Mouse (Mus musculus) intestine, embryonic 15.5 days (tissue): ENCODE data around the gene Stim1. TPM values are rescaled to one million over a fixed set of nuclear protein-coding genes. Genes with fewer than 3 reads are reported as not detected.
"Not testable (repeated sequence)": the region's sequence is repeated elsewhere in the genome, so short reads cannot be mapped to it uniquely, and the experiment has no call there.

ENCODE experiments used
- ATAC-seq: fragments of 200-750 bp; cut with Nextera tagmentation; 2 replicates; pipeline ENCODE4 v1.8.0; 2017; ENCODE audit warnings: moderate TSS enrichment, moderate library complexity
- H3K27ac ChIP-seq: fragments of 300-500 bp; sonication (generic); 2 replicates; pipeline ENCODE4 v1.5.1; 2015; ENCODE audit warnings: mild to moderate bottlenecking, inconsistent platforms
- H3K27me3 ChIP-seq: fragments of 300-500 bp; sonication (generic); replicated peaks from 2 replicates; pipeline ENCODE4 v1.6.1; 2015; ENCODE audit warnings: inconsistent platforms
- H3K36me3 ChIP-seq: fragments of 300-500 bp; sonication (generic); 2 replicates; pipeline ENCODE4 v1.6.1; 2015; ENCODE audit warnings: inconsistent platforms
- H3K4me1 ChIP-seq: fragments of 300-500 bp; sonication (generic); replicated peaks from 2 replicates; pipeline ENCODE4 v1.6.1; 2015; ENCODE audit warnings: inconsistent platforms
- H3K4me2 ChIP-seq: fragments of 300-500 bp; sonication (generic); replicated peaks from 2 replicates; pipeline ENCODE4 v1.6.1; 2015; ENCODE audit warnings: mild to moderate bottlenecking, inconsistent platforms
- H3K4me3 ChIP-seq: fragments of 300-500 bp; sonication (generic); replicated peaks from 2 replicates; pipeline ENCODE4 v1.5.1; 2015; ENCODE audit warnings: inconsistent platforms
- H3K9ac ChIP-seq: fragments of 300-500 bp; sonication (generic); 2 replicates; pipeline ENCODE4 v1.6.1; 2015; ENCODE audit warnings: inconsistent platforms
- H3K9me3 ChIP-seq: fragments of 300-500 bp; sonication (generic); 2 replicates; pipeline ENCODE4 v1.6.1; 2016; ENCODE audit warnings: inconsistent platforms
- WGBS: fragments of 180-500 bp; shearing (Covaris S2); methylation state at CpG from one replicate; pipeline ENCODE4 v1.1.7; 2015; 5-methylcytosine and 5-hydroxymethylcytosine counted together
- polyA plus RNA-seq: library from polyadenylated mRNA; unstranded; fragments of >200 nt; fragmentation: Nextera tagmentation; extraction: Ambion mirVana; gene quantifications from 2 replicates; pipeline ENCODE4 v1.2.1, GENCODE M21; 2015

Gene Stim1
- polyA plus RNA-seq, 1 experiment from 2014 or later, result 20.1 TPM

DNA sequence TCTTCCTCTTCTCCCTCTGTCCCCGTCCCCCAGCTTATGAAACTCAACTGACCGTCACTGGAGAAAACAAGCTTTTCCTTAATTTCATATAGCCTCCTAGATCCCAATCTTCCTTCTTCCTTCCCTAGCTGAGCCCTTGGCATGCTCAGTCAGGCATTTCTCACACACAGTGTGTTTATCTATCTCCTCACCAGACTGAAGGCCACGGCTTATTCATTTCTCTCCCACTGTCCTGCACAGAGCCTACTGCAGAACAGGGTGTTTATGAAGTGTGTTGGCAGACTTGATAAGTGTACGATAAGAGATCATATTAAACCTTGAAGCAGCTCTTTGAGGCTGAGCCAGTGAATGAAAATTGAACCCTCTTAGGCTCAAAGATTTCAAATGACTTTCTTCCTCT is 213.2 kb downstream of the Stim1 start:
- 68% methylated on average over 4 of the region's 4 CpGs for WGBS
- no peaks in the 10 kb centered on the region for H3K9me3 ChIP-seq
- no peaks in the 10 kb centered on the region for H3K36me3 ChIP-seq
- no peaks in the 10 kb centered on the region for H3K4me1 ChIP-seq
- no peak overlapping the region for H3K4me3 ChIP-seq
- no peak overlapping the region for H3K27ac ChIP-seq
- ATAC-seq, result no peak
- H3K9ac ChIP-seq, result no peak overlapping the region
- no peak overlapping the region for H3K4me2 ChIP-seq
- no peaks in the 10 kb centered on the region for H3K27me3 ChIP-seq

GRCm38 (mm10) chr7:102481579-102481978 is 214.0 kb downstream of the Stim1 start, which contains the start of gene Olfr543:
TSS of gene Olfr543 (minus strand) at chr7:102481679.
- 90% methylated on average over 4 of the region's 4 CpGs for WGBS
- Histone ChIP-seq H3K9me3 (no peaks in the 10 kb centered on the region), H3K36me3 (no peaks in the 10 kb centered on the region), H3K9ac (no peak within 1 kb of the TSS), H3K4me3 (no peak within 1 kb of the TSS), H3K4me1 (no peaks in the 10 kb centered on the region), H3K27me3 (no peaks in the 10 kb centered on the region), H3K27ac (no peak within 1 kb of the TSS), H3K4me2 (no peak within 1 kb of the TSS)
- no peak for ATAC-seq

GRCm38 (mm10) chr7:102483665-102484064 is 216.1 kb downstream of the Stim1 start:
- Histone ChIP-seq H3K36me3 (no peaks in the 10 kb centered on the region), H3K4me3 (no peak overlapping the region), H3K4me2 (no peak overlapping the region), H3K9ac (no peak overlapping the region), H3K27me3 (no peaks in the 10 kb centered on the region), H3K9me3 (no peaks in the 10 kb centered on the region), H3K4me1 (no peaks in the 10 kb centered on the region), H3K27ac (no peak overlapping the region)
- no peak for ATAC-seq
- 79% methylated on average over 2 of the region's 2 CpGs for WGBS

GRCm38 (mm10) chr7:102484766-102485165 is 217.2 kb downstream of the Stim1 start:
- not testable (repeated sequence) for H3K27me3 ChIP-seq, H3K4me3 ChIP-seq, H3K9me3 ChIP-seq, H3K27ac ChIP-seq, H3K9ac ChIP-seq, H3K4me2 ChIP-seq, H3K36me3 ChIP-seq, H3K4me1 ChIP-seq, ATAC-seq
- WGBS, result 63% methylated on average over 8 of the region's 8 CpGs

GRCm38 (mm10) chr7:102486105-102486504 is 218.5 kb downstream of the Stim1 start:
- Histone ChIP-seq H3K27ac (no peak overlapping the region), H3K27me3 (no peaks in the 10 kb centered on the region), H3K9me3 (no peaks in the 10 kb centered on the region), H3K4me2 (no peak overlapping the region), H3K4me1 (no peaks in the 10 kb centered on the region), H3K36me3 (no peaks in the 10 kb centered on the region), H3K4me3 (no peak overlapping the region), H3K9ac (no peak overlapping the region)
- no peak for ATAC-seq
- WGBS, result 61% methylated on average over 1 of the region's 1 CpGs

Other genes with a start within 250 kb of the Stim1 start
- 2.3 and 2.8 TPM in 2 replicates for gene Il18bp, start 249.1 kb upstream of the Stim1 start, polyA plus RNA-seq
- gene Rnf121, start 202.3 kb upstream of the Stim1 start, polyA plus RNA-seq, result 28.0 and 30.3 TPM in 2 replicates
- 22.9 and 24.3 TPM in 2 replicates for gene Xndc1, start 202.3 kb upstream of the Stim1 start, polyA plus RNA-seq
- 0.75 and 1.0 TPM in 2 replicates for gene Xntrpc, start 202.1 kb upstream of the Stim1 start, polyA plus RNA-seq
- not detected in 2 replicates for gene Trpc2, start 184.7 kb upstream of the Stim1 start, polyA plus RNA-seq
- 0.34 and 0.59 TPM in 2 replicates for gene Art1, start 166.1 kb upstream of the Stim1 start, polyA plus RNA-seq
- gene Art5, start 158.3 kb upstream of the Stim1 start, polyA plus RNA-seq, result 0.32 and 0.68 TPM in 2 replicates
- 0.06 TPM in 1 of 2 replicates, not detected in the other for gene Chrna10, start 151.0 kb upstream of the Stim1 start, polyA plus RNA-seq
- gene Nup98, start 57.6 kb upstream of the Stim1 start, polyA plus RNA-seq, result 31.4 and 33.4 TPM in 2 replicates
- gene Pgap2, start 57.6 kb upstream of the Stim1 start, polyA plus RNA-seq, result 98.9 and 109 TPM in 2 replicates
- 60.2 and 62.1 TPM in 2 replicates for gene Rhog, start 11.8 kb upstream of the Stim1 start, polyA plus RNA-seq
- gene Rrm1, start 173.9 kb downstream of the Stim1 start, polyA plus RNA-seq, result 127 and 138 TPM in 2 replicates
- gene Olfr543, start 213.9 kb downstream of the Stim1 start, polyA plus RNA-seq, result 0.13 and 0.19 TPM in 2 replicates
- gene Olfr544, start 220.5 kb downstream of the Stim1 start, polyA plus RNA-seq, result 0.06 TPM in 1 of 2 replicates, not detected in the other
- 0.05 TPM in 1 of 2 replicates, not detected in the other for gene Olfr545, start 231.8 kb downstream of the Stim1 start, polyA plus RNA-seq